Mouse (Mus musculus): ENCODE data around the gene Det1.

GRCm38 (mm10) chr7:78826682-78827385 is 20.2 kb downstream of the Det1 start:
- TF ChIP-seq MAFK (IDR thresholded peaks at IDR 0.05; ENCODE audit: insufficient read depth, low read depth, low read length), result no peak
- no peak for TF ChIP-seq ZC3H11A (IDR thresholded peaks at IDR 0.05; ENCODE audit: borderline replicate concordance, low read depth, low read length)
